15 mouse cellular contexts compared by ENCODE assay signal in genomic region chr12:8961607-8962316, GRCm38 (mm10). TPM values are rescaled to one million over a fixed set of nuclear protein-coding genes. Genes with fewer than 3 reads are reported as not detected.
DNase-seq lines count a peak whose midpoint lies in the region; ATAC-seq lines count a peak whose summit lies in the region.
"Had no signal": no experiment of that assay in that cellular context is flagged by ENCODE, and none has a peak within 500 bp of the region (broad histone marks: within the 10 kb centered on the region; RNA-seq: fewer than 3 reads in every experiment).

No protein-coding gene starts in this region.

- no peaks in the 10 kb centered on the region for H3K4me1 ChIP-seq in midbrain, embryonic 11.5 days (ENCODE audit: control insufficient read depth, insufficient read depth, low read length)
- no peaks in the 10 kb centered on the region for H3K4me1 ChIP-seq in midbrain, embryonic 16.5 days (ENCODE audit: control insufficient read depth, insufficient read depth, low read length)
- H3K4me1 ChIP-seq in hindbrain, embryonic 16.5 days (ENCODE audit: control insufficient read depth, insufficient read depth, low read depth, low read length) = no peaks in the 10 kb centered on the region; the same call in 1 of the 2 replicates
- H3K4me1 ChIP-seq: embryonic facial prominence, embryonic 15.5 days; liver, embryonic 12.5 days; midbrain, embryonic 13.5 days had no signal

- H3K36me3 ChIP-seq in midbrain, embryonic 11.5 days (ENCODE audit: control insufficient read depth, insufficient read depth, low read length) = no peaks in the 10 kb centered on the region
- no peaks in the 10 kb centered on the region for H3K36me3 ChIP-seq in midbrain, embryonic 16.5 days (ENCODE audit: control insufficient read depth, insufficient read depth, low read length)
- H3K36me3 ChIP-seq in hindbrain, embryonic 16.5 days (ENCODE audit: control insufficient read depth, insufficient read depth, low read length) = no peaks in the 10 kb centered on the region
- H3K36me3 ChIP-seq: embryonic facial prominence, embryonic 15.5 days; liver, embryonic 12.5 days; midbrain, embryonic 13.5 days had no signal

- no peak for ATAC-seq in midbrain, embryonic 11.5 days (ENCODE audit: low FRiP score)
- no peak for ATAC-seq in midbrain, embryonic 16.5 days
- peak; percentile 78 for ATAC-seq in hindbrain, embryonic 16.5 days
- ATAC-seq: liver, embryonic 12.5 days; midbrain, embryonic 13.5 days had no signal

- no peak overlapping the region for H3K4me3 ChIP-seq in midbrain, embryonic 11.5 days (ENCODE audit: low read depth, low read length)
- H3K4me3 ChIP-seq in midbrain, embryonic 16.5 days (ENCODE audit: low read depth, low read length) = no peak overlapping the region
- no peak overlapping the region for H3K4me3 ChIP-seq in hindbrain, embryonic 16.5 days (ENCODE audit: low read length)
- H3K4me3 ChIP-seq: embryonic facial prominence, embryonic 15.5 days; liver, embryonic 12.5 days; midbrain, embryonic 13.5 days had no signal

- H3K27me3 ChIP-seq in midbrain, embryonic 11.5 days (ENCODE audit: control insufficient read depth, insufficient read depth, low read length) = no peaks in the 10 kb centered on the region
- no peaks in the 10 kb centered on the region for H3K27me3 ChIP-seq in midbrain, embryonic 16.5 days (ENCODE audit: control insufficient read depth, insufficient read depth, low read depth, low read length)
- no peaks in the 10 kb centered on the region for H3K27me3 ChIP-seq in hindbrain, embryonic 16.5 days (replicated peaks; ENCODE audit: control insufficient read depth, insufficient read depth, low read length)
- H3K27me3 ChIP-seq: embryonic facial prominence, embryonic 15.5 days; midbrain, embryonic 13.5 days had no signal

- no peaks in the 10 kb centered on the region for H3K9me3 ChIP-seq in midbrain, embryonic 11.5 days (ENCODE audit: control insufficient read depth, low read length)
- H3K9me3 ChIP-seq in midbrain, embryonic 16.5 days (replicated peaks; ENCODE audit: control insufficient read depth, low read length, poor library complexity, severe bottlenecking) = no peaks in the 10 kb centered on the region
- H3K9me3 ChIP-seq in hindbrain, embryonic 16.5 days (ENCODE audit: control insufficient read depth, low read length) = no peaks in the 10 kb centered on the region
- H3K9me3 ChIP-seq: embryonic facial prominence, embryonic 15.5 days; liver, embryonic 12.5 days; midbrain, embryonic 13.5 days had no signal

- peak; percentile 53 for DNase-seq in midbrain, embryonic 11.5 days (ENCODE audit: low spot score, missing footprints)
- peak; percentile 26 for DNase-seq in kidney, postnatal 10 days
- DNase-seq in retina, embryonic 14.5 days (ENCODE audit: low spot score) = peak; percentile 74
- DNase-seq in layer of hippocampus, postnatal 25 days (ENCODE audit: extremely low spot score in 1 of 2, low spot score in 1 of 2) = no peak
- no peak for DNase-seq in adipocyte (ENCODE audit: low spot score)
- no peak for DNase-seq in layer of hippocampus, adult 8-10 months (ENCODE audit: low spot score in 2 of 2)
- DNase-seq: cerebellum, postnatal 36 days; lung, postnatal 10 days; thymus, adult 2 months had no signal

- H3K4me2 ChIP-seq in midbrain, embryonic 11.5 days = no peak overlapping the region
- H3K4me2 ChIP-seq in midbrain, embryonic 16.5 days (ENCODE audit: low read length) = no peak overlapping the region
- no peak overlapping the region for H3K4me2 ChIP-seq in hindbrain, embryonic 16.5 days (ENCODE audit: low read length)
- H3K4me2 ChIP-seq: embryonic facial prominence, embryonic 15.5 days; liver, embryonic 12.5 days; midbrain, embryonic 13.5 days had no signal

- no peak overlapping the region for H3K27ac ChIP-seq in midbrain, embryonic 11.5 days (ENCODE audit: low read depth, low read length)
- H3K27ac ChIP-seq in midbrain, embryonic 16.5 days (ENCODE audit: low read length) = no peak overlapping the region
- no peak overlapping the region for H3K27ac ChIP-seq in hindbrain, embryonic 16.5 days (ENCODE audit: low read depth, low read length)
- H3K27ac ChIP-seq: embryonic facial prominence, embryonic 15.5 days; liver, embryonic 12.5 days; midbrain, embryonic 13.5 days had no signal

- no peak overlapping the region for H3K9ac ChIP-seq in midbrain, embryonic 11.5 days (ENCODE audit: low read length)
- H3K9ac ChIP-seq in midbrain, embryonic 16.5 days (ENCODE audit: low read depth, low read length) = no peak overlapping the region
- H3K9ac ChIP-seq in hindbrain, embryonic 16.5 days (ENCODE audit: low read depth, low read length) = no peak overlapping the region
- H3K9ac ChIP-seq: embryonic facial prominence, embryonic 15.5 days; liver, embryonic 12.5 days; midbrain, embryonic 13.5 days had no signal

- WGBS in midbrain, embryonic 11.5 days = 72% methylated on average over 9 of the region's 9 CpGs
- WGBS in midbrain, embryonic 16.5 days = 52% methylated on average over 9 of the region's 9 CpGs
- 45% methylated on average over 9 of the region's 9 CpGs for WGBS in hindbrain, embryonic 16.5 days

RNA-seq across cellular contexts. Expression of gene Wdr35, which starts 11.9 kb away (rescaled TPM):
- 23.3 and 25.7 TPM in 2 replicates for polyA plus RNA-seq in midbrain, embryonic 11.5 days (2014; fragmentation: Nextera tagmentation; extraction: Ambion mirVana)
- polyA plus RNA-seq in midbrain, embryonic 16.5 days (2015; fragmentation: Nextera tagmentation; extraction: Ambion mirVana) = 25.4 and 25.5 TPM in 2 replicates
- polyA plus RNA-seq in hindbrain, embryonic 16.5 days (2015; fragmentation: Nextera tagmentation; extraction: Ambion mirVana) = 23.6 and 25.2 TPM in 2 replicates
- total RNA-seq in layer of hippocampus, postnatal 25 days (2021) = 10 to 100 TPM; 41.6 to 45.3 TPM
- total RNA-seq in layer of hippocampus, adult 8-10 months (2022) = 10 to 100 TPM; 43.0 to 59.8 (median 44.9) TPM

RNA-seq across cellular contexts. Expression of gene Matn3, which starts 14.0 kb away (rescaled TPM):
- polyA plus RNA-seq in midbrain, embryonic 11.5 days (2014; fragmentation: Nextera tagmentation; extraction: Ambion mirVana) = 1.3 and 1.4 TPM in 2 replicates
- polyA plus RNA-seq in midbrain, embryonic 16.5 days (2015; fragmentation: Nextera tagmentation; extraction: Ambion mirVana) = 0.11 and 0.15 TPM in 2 replicates
- 0.24 and 0.80 TPM in 2 replicates for polyA plus RNA-seq in hindbrain, embryonic 16.5 days (2015; fragmentation: Nextera tagmentation; extraction: Ambion mirVana)
- total RNA-seq in layer of hippocampus, postnatal 25 days (2021) = not detected
- under 1 TPM in 1 of 4 experiments, not detected in 3; 0.10 TPM for total RNA-seq in layer of hippocampus, adult 8-10 months (2022)
- total RNA-seq: hematopoietic stem cell, adult 5-6 weeks had no signal

RNA-seq across cellular contexts. Expression of gene Laptm4a, which starts 40.3 kb away (rescaled TPM):
- 171 and 173 TPM in 2 replicates for polyA plus RNA-seq in midbrain, embryonic 11.5 days (2014; fragmentation: Nextera tagmentation; extraction: Ambion mirVana)
- 190 and 201 TPM in 2 replicates for polyA plus RNA-seq in midbrain, embryonic 16.5 days (2015; fragmentation: Nextera tagmentation; extraction: Ambion mirVana)
- 205 and 210 TPM in 2 replicates for polyA plus RNA-seq in hindbrain, embryonic 16.5 days (2015; fragmentation: Nextera tagmentation; extraction: Ambion mirVana)
- 100 to 1,000 TPM; 222 to 223 TPM for total RNA-seq in layer of hippocampus, postnatal 25 days (2021)
- 100 to 1,000 TPM; 209 to 255 (median 223) TPM for total RNA-seq in layer of hippocampus, adult 8-10 months (2022)

Comparison
In these comparisons a context has a peak if more than half of its experiments do, and no peak if none do; other contexts are left out.
1. DNase-seq: peak in midbrain, embryonic 11.5 days (single experiment), kidney, postnatal 10 days (single experiment) and retina, embryonic 14.5 days (single experiment); none in layer of hippocampus, postnatal 25 days (0 of 2), adipocyte (single experiment) and layer of hippocampus, adult 8-10 months (0 of 2).